Mouse (Mus musculus): Measurements from ENCODE around the gene Mybpc2. TPM values are rescaled to one million over a fixed set of nuclear protein-coding genes. Genes with fewer than 3 reads are reported as not detected.

The Mybpc2 gene
- polyA plus RNA-seq, 1 experiment from 2014 or later, result 0.63 TPM

DNA sequence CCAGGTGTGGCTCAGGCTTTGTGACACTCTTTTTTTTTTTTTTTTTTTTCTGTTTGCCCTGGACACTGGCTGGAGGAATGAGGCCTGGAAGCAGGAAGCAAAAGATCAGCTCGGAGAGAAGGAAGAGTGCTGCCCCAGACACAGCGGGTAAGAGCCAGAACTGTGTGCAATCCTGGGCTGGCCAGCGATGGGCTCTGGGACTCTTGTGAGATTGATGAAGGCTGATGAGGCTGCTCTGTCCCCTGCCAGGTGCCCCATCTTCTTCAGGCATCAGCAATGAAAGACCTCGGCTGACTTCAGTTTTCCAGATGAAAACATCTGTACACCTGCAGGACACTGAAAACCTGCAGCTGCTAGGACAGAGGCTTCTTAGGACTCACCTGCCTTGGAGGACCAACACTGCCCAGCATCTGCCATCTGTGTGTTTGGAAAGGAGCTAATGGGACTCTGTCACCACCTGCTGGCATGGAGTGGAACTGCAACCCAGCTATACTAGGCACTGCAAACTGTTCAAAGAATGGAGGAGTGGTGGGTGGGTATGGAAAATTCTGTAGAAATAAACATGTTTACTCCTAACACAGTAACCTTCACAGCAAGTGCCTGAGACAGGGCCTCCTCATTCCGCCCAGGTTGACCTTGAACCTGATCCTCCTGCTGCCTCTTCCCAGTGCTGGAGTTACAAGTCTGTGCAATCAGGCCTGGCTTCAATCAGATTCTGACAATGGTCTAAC is 39.5 kb downstream of the Mybpc2 start:
- H3K27ac ChIP-seq (ENCODE audit: low read length), result no peak overlapping the region
- H3K4me2 ChIP-seq (ENCODE audit: low read depth, low read length), result no peak overlapping the region

GRCm38 (mm10) chr7:44484109-44484508 is 40.3 kb downstream of the Mybpc2 start:
- Histone ChIP-seq H3K4me2 (ENCODE audit: low read depth, low read length) (no peak overlapping the region), H3K27me3 (ENCODE audit: control insufficient read depth, insufficient read depth, low read depth, low read length) (peaks cover 13% of the 10 kb centered on the region; the same call in 1 of the 2 replicates), H3K9me3 (ENCODE audit: control insufficient read depth, low read length) (no peaks in the 10 kb centered on the region), H3K9ac (ENCODE audit: low read length) (no peak overlapping the region), H3K4me1 (replicated peaks; ENCODE audit: control insufficient read depth, insufficient read depth, low read length) (no peaks in the 10 kb centered on the region), H3K4me3 (ENCODE audit: low read length) (no peak overlapping the region), H3K36me3 (ENCODE audit: control insufficient read depth, insufficient read depth, low read length) (peaks cover 1% of the 10 kb centered on the region; the same call in 1 of the 2 replicates), H3K27ac (ENCODE audit: low read length) (no peak overlapping the region)
- ATAC-seq (ENCODE audit: low read depth), result no peak
- 94% methylated on average over 1 of the region's 1 CpGs for WGBS

More for the DNA sequence above, 39.5 kb downstream of the Mybpc2 start:
- H3K4me1 ChIP-seq (replicated peaks; ENCODE audit: control insufficient read depth, insufficient read depth, low read length), result no peaks in the 10 kb centered on the region
- WGBS, result 30% methylated on average over 5 of the region's 5 CpGs
- peaks cover 3% of the 10 kb centered on the region; the same call in 1 of the 2 replicates for H3K36me3 ChIP-seq (ENCODE audit: control insufficient read depth, insufficient read depth, low read length)
- H3K9me3 ChIP-seq (ENCODE audit: control insufficient read depth, low read length), result no peaks in the 10 kb centered on the region
- ATAC-seq (ENCODE audit: low read depth), result peak; percentile 60
- H3K9ac ChIP-seq (ENCODE audit: low read length), result no peak overlapping the region
- peaks cover 8% of the 10 kb centered on the region; the same call in 1 of the 2 replicates for H3K27me3 ChIP-seq (ENCODE audit: control insufficient read depth, insufficient read depth, low read depth, low read length)
- no peak overlapping the region for H3K4me3 ChIP-seq (ENCODE audit: low read length)

DNA sequence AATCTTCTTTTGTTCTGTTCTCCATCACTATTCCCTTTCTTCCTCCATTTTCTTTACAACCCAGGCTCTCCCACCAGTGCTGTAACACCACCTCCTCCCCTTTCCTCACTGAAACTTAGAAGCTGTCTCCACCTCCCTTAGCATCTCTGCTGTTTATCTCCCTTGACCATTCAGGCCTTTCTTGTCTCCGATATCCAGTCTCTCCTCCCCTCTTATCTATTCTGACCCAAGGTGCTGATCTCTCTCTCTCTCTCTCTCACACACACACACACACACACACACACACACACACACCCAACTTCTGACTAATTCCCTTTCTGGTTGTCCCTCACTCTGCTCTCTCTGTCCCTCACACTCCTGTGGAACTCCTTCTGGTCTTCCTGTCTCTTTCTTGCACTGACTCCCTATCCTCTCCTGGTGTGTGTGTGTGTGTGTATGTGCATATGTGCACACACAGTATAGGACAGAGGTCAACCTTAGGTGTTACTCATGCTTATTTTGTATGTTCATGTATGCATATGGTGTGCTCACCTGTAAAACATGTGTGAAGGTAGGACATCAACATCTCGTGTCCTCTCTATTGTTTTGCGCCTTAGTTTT is 41.5 kb downstream of the Mybpc2 start:
- 54% methylated on average over 3 of the region's 3 CpGs for WGBS
- no peak overlapping the region for H3K9ac ChIP-seq (ENCODE audit: low read length)
- peaks cover 13% of the 10 kb centered on the region; the same call in 1 of the 2 replicates for H3K27me3 ChIP-seq (ENCODE audit: control insufficient read depth, insufficient read depth, low read depth, low read length)
- H3K4me3 ChIP-seq (ENCODE audit: low read length), result no peak overlapping the region
- H3K9me3 ChIP-seq (ENCODE audit: control insufficient read depth, low read length), result no peaks in the 10 kb centered on the region
- no peak overlapping the region for H3K4me2 ChIP-seq (ENCODE audit: low read depth, low read length)
- no peak for ATAC-seq (ENCODE audit: low read depth)
- H3K4me1 ChIP-seq (replicated peaks; ENCODE audit: control insufficient read depth, insufficient read depth, low read length), result no peaks in the 10 kb centered on the region
- H3K27ac ChIP-seq (ENCODE audit: low read length), result no peak overlapping the region
- no peaks in the 10 kb centered on the region for H3K36me3 ChIP-seq (ENCODE audit: control insufficient read depth, insufficient read depth, low read length)

GRCm38 (mm10) chr7:44475046-44475614 is 49.3 kb downstream of the Mybpc2 start:
- no peak overlapping the region for H3K4me3 ChIP-seq (ENCODE audit: low read length)
- H3K9me3 ChIP-seq (ENCODE audit: control insufficient read depth, low read length), result no peaks in the 10 kb centered on the region
- no peak overlapping the region for H3K27ac ChIP-seq (ENCODE audit: low read length)
- no peak overlapping the region for H3K4me2 ChIP-seq (ENCODE audit: low read depth, low read length)
- 26% methylated on average over 5 of the region's 5 CpGs for WGBS
- peaks cover 6% of the 10 kb centered on the region; the same call in 1 of the 2 replicates for H3K27me3 ChIP-seq (ENCODE audit: control insufficient read depth, insufficient read depth, low read depth, low read length)
- H3K9ac ChIP-seq (ENCODE audit: low read length), result 0 out of 2 replicates have a peak overlapping the region, but pooled peaks have one; percentile 28
- H3K4me1 ChIP-seq (replicated peaks; ENCODE audit: control insufficient read depth, insufficient read depth, low read length), result peaks cover 40% of the 10 kb centered on the region
- no peak for ATAC-seq (ENCODE audit: low read depth)
- H3K36me3 ChIP-seq (ENCODE audit: control insufficient read depth, insufficient read depth, low read length), result no peaks in the 10 kb centered on the region

DNA sequence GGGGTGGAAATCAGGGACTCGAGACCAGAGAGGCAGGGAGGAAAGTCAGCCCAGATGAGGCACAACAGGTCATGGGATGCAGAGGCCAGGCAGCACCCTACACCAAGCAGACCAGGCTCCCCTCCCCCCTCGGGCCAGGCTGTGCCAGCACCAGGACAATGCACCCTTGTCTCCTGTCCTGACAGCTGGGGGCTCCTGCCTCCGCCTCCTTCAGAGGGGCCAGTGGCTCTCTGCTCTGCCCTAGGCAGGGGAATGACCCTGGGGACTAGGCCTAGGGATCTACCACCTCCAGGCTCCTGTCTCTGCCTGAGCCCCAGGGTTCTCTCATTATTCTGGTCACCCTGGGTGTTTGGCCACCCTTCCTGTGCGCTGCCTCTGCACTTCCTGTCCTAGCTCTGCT is 50.0 kb downstream of the Mybpc2 start:
- Histone ChIP-seq H3K27ac (ENCODE audit: low read length) (no peak overlapping the region), H3K9ac (ENCODE audit: low read length) (0 out of 2 replicates have a peak overlapping the region, but pooled peaks have one; percentile 26), H3K4me3 (ENCODE audit: low read length) (no peak overlapping the region), H3K4me2 (ENCODE audit: low read depth, low read length) (no peak overlapping the region), H3K4me1 (replicated peaks; ENCODE audit: control insufficient read depth, insufficient read depth, low read length) (peaks cover 47% of the 10 kb centered on the region), H3K27me3 (ENCODE audit: control insufficient read depth, insufficient read depth, low read depth, low read length) (peaks cover 2% of the 10 kb centered on the region; the same call in 1 of the 2 replicates), H3K9me3 (ENCODE audit: control insufficient read depth, low read length) (no peaks in the 10 kb centered on the region), H3K36me3 (ENCODE audit: control insufficient read depth, insufficient read depth, low read length) (0 out of 2 replicates have a peak, but pooled peaks cover 1% of the 10 kb centered on the region)
- WGBS, result 24% methylated on average over 4 of the region's 4 CpGs
- ATAC-seq (ENCODE audit: low read depth), result no peak

DNA sequence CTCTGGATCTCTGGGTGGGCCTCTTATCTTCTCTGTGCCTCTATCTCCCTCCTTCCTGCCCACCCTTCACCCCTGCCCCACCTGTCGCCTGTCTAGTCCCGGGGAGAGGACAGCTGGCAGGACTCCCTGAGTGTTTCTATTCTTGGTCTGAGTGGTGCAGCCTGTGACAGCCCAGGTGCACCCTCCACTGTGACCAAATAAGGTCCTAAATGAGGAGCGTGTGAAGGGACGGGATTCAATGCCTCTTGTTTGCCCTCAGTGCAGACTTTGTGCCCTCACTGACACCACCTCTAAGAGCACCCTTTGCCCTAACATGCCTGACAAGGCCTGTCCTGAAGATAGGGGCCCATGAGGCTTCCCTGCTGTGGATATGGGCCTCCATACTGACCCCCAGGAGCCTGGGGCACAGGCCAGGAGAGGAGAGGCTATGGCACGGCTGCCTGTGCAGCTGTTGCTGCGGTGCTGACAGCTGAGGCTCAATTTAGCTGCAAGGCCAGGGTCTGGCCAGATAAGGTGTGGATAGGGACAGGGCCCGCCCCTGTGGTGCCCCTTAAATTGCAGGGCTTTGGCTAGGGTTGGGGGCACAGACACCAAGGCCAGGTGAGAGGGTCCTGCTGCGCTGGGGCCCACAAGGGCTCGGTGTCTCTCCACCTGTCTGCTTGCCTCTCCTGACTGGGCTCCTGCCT is 51.4 kb downstream of the Mybpc2 start:
- Histone ChIP-seq H3K27me3 (ENCODE audit: control insufficient read depth, insufficient read depth, low read depth, low read length) (no peaks in the 10 kb centered on the region; the same call in 1 of the 2 replicates), H3K9me3 (ENCODE audit: control insufficient read depth, low read length) (no peaks in the 10 kb centered on the region), H3K9ac (ENCODE audit: low read length) (peak overlapping the region; percentile 41), H3K4me3 (ENCODE audit: low read length) (no peak overlapping the region), H3K4me1 (replicated peaks; ENCODE audit: control insufficient read depth, insufficient read depth, low read length) (peaks cover 60% of the 10 kb centered on the region), H3K4me2 (ENCODE audit: low read depth, low read length) (no peak overlapping the region), H3K27ac (ENCODE audit: low read length) (peak overlapping the region; percentile 84), H3K36me3 (ENCODE audit: control insufficient read depth, insufficient read depth, low read length) (0 out of 2 replicates have a peak, but pooled peaks cover 2% of the 10 kb centered on the region)
- 25% methylated on average over 9 of the region's 9 CpGs for WGBS
- ATAC-seq (ENCODE audit: low read depth), result peak; percentile 13; the same call in 1 of the 2 replicates

DNA sequence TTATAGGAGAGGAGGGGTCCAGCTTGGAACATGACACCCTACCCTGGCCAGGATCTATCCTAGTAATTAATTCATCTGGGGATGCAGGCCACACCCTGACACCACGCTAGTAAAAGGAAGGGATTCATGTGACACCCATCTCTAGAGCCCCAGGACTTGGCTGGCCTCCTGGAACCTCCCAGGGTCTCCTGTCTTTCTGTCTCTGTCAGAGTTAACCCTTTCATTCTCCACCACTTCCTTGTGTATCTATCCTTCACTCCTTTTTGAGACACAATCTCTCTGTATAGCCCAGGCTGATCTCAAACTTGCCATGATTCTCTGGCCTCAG is 51.9 kb downstream of the Mybpc2 start:
- no peaks in the 10 kb centered on the region for H3K9me3 ChIP-seq (ENCODE audit: control insufficient read depth, low read length)
- H3K27ac ChIP-seq (ENCODE audit: low read length), result peak overlapping the region; percentile 84
- 11% methylated on average over 1 of the region's 1 CpGs for WGBS
- H3K27me3 ChIP-seq (ENCODE audit: control insufficient read depth, insufficient read depth, low read depth, low read length), result no peaks in the 10 kb centered on the region; the same call in 1 of the 2 replicates
- H3K9ac ChIP-seq (ENCODE audit: low read length), result no peak overlapping the region
- H3K4me2 ChIP-seq (ENCODE audit: low read depth, low read length), result no peak overlapping the region
- peaks cover 60% of the 10 kb centered on the region for H3K4me1 ChIP-seq (replicated peaks; ENCODE audit: control insufficient read depth, insufficient read depth, low read length)
- 0 out of 2 replicates have a peak, but pooled peaks cover 2% of the 10 kb centered on the region for H3K36me3 ChIP-seq (ENCODE audit: control insufficient read depth, insufficient read depth, low read length)
- ATAC-seq (ENCODE audit: low read depth), result peak; percentile 31
- no peak overlapping the region for H3K4me3 ChIP-seq (ENCODE audit: low read length)

GRCm38 (mm10) chr7:44471880-44472557 is 52.4 kb downstream of the Mybpc2 start:
- H3K4me1 ChIP-seq (replicated peaks; ENCODE audit: control insufficient read depth, insufficient read depth, low read length), result peaks cover 63% of the 10 kb centered on the region
- no peak overlapping the region for H3K4me3 ChIP-seq (ENCODE audit: low read length)
- 11% methylated on average over 6 of the region's 6 CpGs for WGBS
- no peak overlapping the region for H3K9ac ChIP-seq (ENCODE audit: low read length)
- H3K27me3 ChIP-seq (ENCODE audit: control insufficient read depth, insufficient read depth, low read depth, low read length), result no peaks in the 10 kb centered on the region; the same call in 1 of the 2 replicates
- peak overlapping the region; percentile 84 for H3K27ac ChIP-seq (ENCODE audit: low read length)
- no peak overlapping the region for H3K4me2 ChIP-seq (ENCODE audit: low read depth, low read length)
- H3K9me3 ChIP-seq (ENCODE audit: control insufficient read depth, low read length), result no peaks in the 10 kb centered on the region
- H3K36me3 ChIP-seq (ENCODE audit: control insufficient read depth, insufficient read depth, low read length), result 0 out of 2 replicates have a peak, but pooled peaks cover 2% of the 10 kb centered on the region
- peak; percentile 63 for ATAC-seq (ENCODE audit: low read depth)

All from lung, embryonic 16.5 days (tissue).